Mouse (Mus musculus): ENCODE data around the gene Mark3.

DNA sequence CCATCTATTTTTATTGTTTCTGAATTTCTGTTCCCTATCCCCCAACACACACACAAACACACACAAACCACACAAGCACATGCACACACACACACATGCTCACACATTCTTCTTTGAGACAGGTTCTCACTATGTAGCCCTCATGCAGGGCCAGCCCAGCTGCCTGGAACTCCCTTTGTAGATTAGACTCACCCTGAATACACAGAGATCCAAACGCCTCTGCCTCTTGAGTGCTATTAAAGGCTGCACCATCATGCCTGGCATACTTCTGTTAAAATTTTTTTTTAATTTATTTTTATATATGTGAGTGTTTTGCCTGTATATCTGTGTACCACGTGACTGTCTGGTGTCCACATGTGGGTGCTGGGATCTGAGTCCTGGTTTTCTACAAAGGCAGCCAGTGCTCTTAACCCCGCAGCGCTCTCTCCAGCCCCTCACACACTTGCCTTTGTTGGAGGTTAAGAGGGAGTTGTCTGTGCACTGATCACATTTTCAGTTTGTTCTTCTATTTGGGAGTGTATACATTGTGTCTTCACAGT, 12.0 kb upstream of the Mark3 start:
- TF ChIP-seq HCFC1 (IDR thresholded peaks at IDR 0.05; ENCODE audit: borderline replicate concordance, insufficient read depth, low read length) = no peak
- no peak for TF ChIP-seq ZC3H11A (IDR thresholded peaks at IDR 0.05; ENCODE audit: borderline replicate concordance, low read depth, low read length)
- no peak for TF ChIP-seq CHD2 (IDR thresholded peaks at IDR 0.05; ENCODE audit: low read depth, low read length)
- TF ChIP-seq MAFK (IDR thresholded peaks at IDR 0.05; ENCODE audit: insufficient read depth, low read depth, low read length) = no peak
- TF ChIP-seq ZNF384 (IDR thresholded peaks at IDR 0.05; ENCODE audit: low read depth, low read length) = no peak
